Mouse (Mus musculus) liver, embryonic 14.5 days (tissue): Measurements from ENCODE around the gene Lama2. TPM values are rescaled to one million over a fixed set of nuclear protein-coding genes. Genes with fewer than 3 reads are reported as not detected.

Experiments
- ATAC-seq: fragments of 200-750 bp; cut with Nextera tagmentation; 2 replicates; pipeline ENCODE4 v1.8.0; 2017; ENCODE audit warnings: moderate number of reproducible peaks, mild to moderate bottlenecking, moderate library complexity; ENCODE audit not compliant: insufficient read depth
- DNase-seq, 3 experiments: peaks; one replicate each; pipeline ENCODE4 v3.0.0-alpha.2; 2012 to 2013; ENCODE audit warnings: low read depth in 3 of 3, low spot score in 3 of 3
- H3K27ac ChIP-seq: fragments of 300-500 bp; sonication (generic); 2 replicates; pipeline ENCODE4 v1.5.1; 2014; ENCODE audit warnings: moderate library complexity, mild to moderate bottlenecking, control low read depth, inconsistent platforms
- H3K27me3 ChIP-seq: fragments of 300-500 bp; sonication (generic); 2 replicates; pipeline ENCODE4 v1.6.1; 2014; ENCODE audit warnings: mild to moderate bottlenecking, low read length, moderate library complexity; ENCODE audit not compliant: control insufficient read depth, insufficient read depth
- H3K36me3 ChIP-seq: fragments of 300-500 bp; sonication (generic); replicated peaks from 2 replicates; pipeline ENCODE4 v1.6.1; 2014; ENCODE audit warnings: low read depth; ENCODE audit not compliant: control insufficient read depth, insufficient read depth
- H3K4me1 ChIP-seq, 2 experiments: fragments of 200-500 bp in 1 of 2; fragments of 300-500 bp in 1 of 2; sonication (generic) in 1 of 2; replicated peaks; 2 replicates each; pipeline ENCODE4 v1.6.1; 2012 to 2014; ENCODE audit warnings: antibody characterized with exemption in 1 of 2, inconsistent platforms in 1 of 2, low read length in 1 of 2; ENCODE audit not compliant: control insufficient read depth in 2 of 2, insufficient read depth in 2 of 2
- H3K4me2 ChIP-seq: fragments of 300-500 bp; sonication (generic); 2 replicates; pipeline ENCODE4 v1.6.1; 2014; ENCODE audit warnings: low read depth, mild to moderate bottlenecking, control low read depth, moderate library complexity
- H3K4me3 ChIP-seq, 2 experiments: fragments of 200-500 bp in 1 of 2; fragments of 300-500 bp in 1 of 2; sonication (generic) in 1 of 2; 2 replicates each; pipeline ENCODE4 v1.5.1; 2012 to 2014; ENCODE audit warnings: low read depth in 2 of 2, low read length in 2 of 2, mild to moderate bottlenecking in 2 of 2, control low read depth in 1 of 2, inconsistent platforms in 1 of 2, moderate library complexity in 1 of 2; ENCODE audit not compliant: insufficient read depth in 1 of 2
- H3K9ac ChIP-seq: fragments of 300-500 bp; sonication (generic); replicated peaks from 2 replicates; pipeline ENCODE4 v1.6.1; 2014; ENCODE audit warnings: mild to moderate bottlenecking, control low read depth, moderate library complexity
- H3K9me3 ChIP-seq: fragments of 300-500 bp; sonication (generic); 2 replicates; pipeline ENCODE4 v1.6.1; 2016; ENCODE audit warnings: low read length, mixed read lengths; ENCODE audit not compliant: control insufficient read depth
- CTCF ChIP-seq: IDR thresholded peaks from 2 replicates; pipeline ENCODE4 v1.5.1; 2016; ENCODE audit warnings: antibody characterized with exemption, low read depth, control low read depth
- EP300 ChIP-seq: IDR thresholded peaks from 2 replicates; pipeline ENCODE4 v1.6.1; 2016; ENCODE audit warnings: antibody characterized with exemption, low read depth
- WGBS: fragments of 180-500 bp; shearing (Covaris S2); extraction: QIAGEN DNeasy Blood & Tissue Kit; methylation state at CpG from one replicate; pipeline ENCODE4 v1.1.7; 2014; ENCODE audit not compliant: insufficient replicate concordance; 5-methylcytosine and 5-hydroxymethylcytosine counted together
- polyA plus RNA-seq, 2 experiments: library from polyadenylated mRNA; depleted of rRNA in 1 of 2; stranded (reverse) in 1 of 2; unstranded in 1 of 2; fragments of >200 nt; fragmentation: Nextera tagmentation in 1 of 2; extraction: Ambion mirVana in 1 of 2; gene quantifications; 2 replicates each; pipeline versions ENCODE4 v1.2.1 to v1.2.3; 2012 to 2014

Gene Lama2
- polyA plus RNA-seq, 2 experiments = 0.20 to 0.67 TPM

- H3K9ac ChIP-seq = no peak overlapping the region
- ATAC-seq (no peak), DNase-seq (no peak)
- TF ChIP-seq CTCF (no peak), EP300 (no peak)
- H3K9me3 ChIP-seq = no peaks in the 10 kb centered on the region
- H3K4me2 ChIP-seq = no peak overlapping the region
- H3K4me3 ChIP-seq = no peak overlapping the region
- no peaks in the 10 kb centered on the region for H3K27me3 ChIP-seq
- H3K36me3 ChIP-seq = no peaks in the 10 kb centered on the region
- WGBS = 66% methylated on average over 4 of the region's 4 CpGs
- H3K27ac ChIP-seq = no peak overlapping the region
- no peaks in the 10 kb centered on the region for H3K4me1 ChIP-seq
These were observed 565.1 kb downstream of the Lama2 start for GRCm38 (mm10) chr10:27054488-27054887.

DNA sequence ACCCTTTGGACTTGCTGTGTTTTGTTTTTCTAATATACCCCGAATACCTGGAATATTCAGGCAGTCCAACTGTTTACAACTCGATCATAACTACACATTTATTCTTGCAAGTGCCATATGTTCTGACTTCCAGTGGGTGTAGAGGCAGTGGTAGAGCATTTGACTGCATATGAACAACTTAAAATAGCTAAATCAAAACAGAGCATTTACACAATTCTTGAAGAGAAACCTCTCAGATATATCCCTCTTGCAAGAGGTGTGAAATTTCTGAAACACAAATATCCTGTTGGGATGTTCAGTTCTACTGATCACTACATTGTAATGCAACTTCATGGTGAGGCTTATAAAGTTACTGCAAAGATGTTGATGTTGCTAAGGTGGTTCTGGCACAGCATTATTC lies 572.4 kb downstream of the Lama2 start:
- H3K36me3 ChIP-seq = no peaks in the 10 kb centered on the region
- no peaks in the 10 kb centered on the region for H3K27me3 ChIP-seq
- no peak for TF ChIP-seq CTCF
- no peak for TF ChIP-seq EP300
- DNase-seq = no peak
- H3K4me2 ChIP-seq = no peak overlapping the region
- no peak overlapping the region for H3K9ac ChIP-seq
- H3K27ac ChIP-seq = no peak overlapping the region
- H3K4me1 ChIP-seq = no peaks in the 10 kb centered on the region
- H3K9me3 ChIP-seq = no peaks in the 10 kb centered on the region
- 34% methylated on average over 2 of the region's 2 CpGs for WGBS
- no peak overlapping the region for H3K4me3 ChIP-seq
- ATAC-seq = no peak

- H3K4me1 ChIP-seq = no peaks in the 10 kb centered on the region
- H3K9ac ChIP-seq = no peak overlapping the region
- no peaks in the 10 kb centered on the region for H3K27me3 ChIP-seq
- H3K9me3 ChIP-seq = no peaks in the 10 kb centered on the region
- no peak overlapping the region for H3K4me3 ChIP-seq
- no peak for TF ChIP-seq CTCF
- TF ChIP-seq EP300 = no peak
- no peaks in the 10 kb centered on the region for H3K36me3 ChIP-seq
- no peak overlapping the region for H3K4me2 ChIP-seq
- no peak for DNase-seq
- ATAC-seq = no peak
- H3K27ac ChIP-seq = no peak overlapping the region
- 34% methylated on average over 1 of the region's 1 CpGs for WGBS
These were observed 577.7 kb downstream of the Lama2 start for GRCm38 (mm10) chr10:27041812-27042211.

GRCm38 (mm10) chr10:27022707-27023106 lies 596.9 kb downstream of the Lama2 start:
- H3K4me3 ChIP-seq = no peak overlapping the region
- H3K4me2 ChIP-seq = no peak overlapping the region
- H3K9ac ChIP-seq = no peak overlapping the region
- H3K9me3 ChIP-seq = no peaks in the 10 kb centered on the region
- H3K4me1 ChIP-seq = no peaks in the 10 kb centered on the region
- 65% methylated on average over 1 of the region's 1 CpGs for WGBS
- DNase-seq (no peak), ATAC-seq (no peak)
- H3K36me3 ChIP-seq = no peaks in the 10 kb centered on the region
- no peak overlapping the region for H3K27ac ChIP-seq
- no peaks in the 10 kb centered on the region for H3K27me3 ChIP-seq
- no peak for TF ChIP-seq CTCF
- no peak for TF ChIP-seq EP300

DNA sequence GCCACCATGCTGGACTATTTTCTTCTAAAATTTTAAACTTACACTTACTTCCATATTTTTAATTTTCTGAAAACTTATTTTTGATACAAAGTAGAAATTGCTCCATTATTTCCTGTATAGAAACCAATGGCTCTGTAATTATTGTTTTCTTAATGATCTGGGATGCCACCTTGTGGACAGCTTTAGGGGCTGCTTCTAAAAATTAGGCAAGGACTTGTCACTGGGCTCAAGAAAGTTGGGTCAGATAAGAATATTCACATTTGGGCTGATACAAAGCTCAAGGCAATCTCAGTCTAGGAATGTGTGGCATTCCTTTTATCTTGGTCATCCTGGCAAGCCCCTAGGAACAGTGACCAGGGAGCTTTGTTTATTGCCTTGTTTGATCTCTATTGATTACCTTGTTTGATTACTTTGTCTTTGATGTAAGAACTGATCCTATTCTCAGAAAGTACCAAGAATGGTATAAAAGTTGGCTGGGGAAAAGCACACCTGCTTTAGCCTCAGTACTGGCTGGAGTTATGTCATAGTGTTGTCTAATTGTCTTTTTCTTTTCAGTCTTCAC lies 606.7 kb downstream of the Lama2 start:
- Histone ChIP-seq H3K27me3 (no peaks in the 10 kb centered on the region), H3K36me3 (no peaks in the 10 kb centered on the region), H3K27ac (no peak overlapping the region), H3K4me1 (no peaks in the 10 kb centered on the region), H3K9ac (no peak overlapping the region), H3K9me3 (no peaks in the 10 kb centered on the region), H3K4me3 (no peak overlapping the region), H3K4me2 (no peak overlapping the region)
- no peak for ATAC-seq
- no peak for DNase-seq
- TF ChIP-seq EP300 (no peak), CTCF (no peak)
